9 mouse cellular contexts compared by ENCODE assay signal in genomic region chr4:84674318-84675170, GRCm38 (mm10). TPM values are rescaled to one million over a fixed set of nuclear protein-coding genes. Genes with fewer than 3 reads are reported as not detected.
A peak's percentile ranks its signal among the peaks of the same experiment; 100 is the strongest.
DNase-seq lines count a peak whose midpoint lies in the region; ATAC-seq lines count a peak whose summit lies in the region.
"Had no signal": no experiment of that assay in that cellular context is flagged by ENCODE, and none has a peak within 500 bp of the region (broad histone marks: within the 10 kb centered on the region; RNA-seq: fewer than 3 reads in every experiment).

No protein-coding gene starts in this region.

- peak overlapping the region; percentile 67 for H3K9ac ChIP-seq in hindbrain, embryonic 16.5 days (ENCODE audit: low read depth, low read length)
- 0 out of 2 replicates have a peak overlapping the region, but pooled peaks have one; percentile 7 for H3K9ac ChIP-seq in liver, embryonic 12.5 days
- peak overlapping the region; percentile 58 for H3K9ac ChIP-seq in neural tube, embryonic 15.5 days (replicated peaks)

- peak overlapping the region; percentile 16 for H3K4me3 ChIP-seq in erythroblast, embryonic 14.5 days (replicated peaks)
- H3K4me3 ChIP-seq in hindbrain, embryonic 16.5 days (ENCODE audit: low read length), result peak overlapping the region; percentile 80
- H3K4me3 ChIP-seq in liver, embryonic 12.5 days, result peak overlapping the region; percentile 58
- peak overlapping the region; percentile 55 for H3K4me3 ChIP-seq in neural tube, embryonic 15.5 days (replicated peaks)

- WGBS in hindbrain, embryonic 16.5 days, result under 1% methylated on average over 94 of the region's 104 CpGs
- WGBS in liver, embryonic 12.5 days (ENCODE audit: insufficient replicate concordance), result under 1% methylated on average over 65 of the region's 104 CpGs
- WGBS in neural tube, embryonic 15.5 days, result under 1% methylated on average over 98 of the region's 104 CpGs

- H3K36me3 ChIP-seq in erythroblast, embryonic 14.5 days (ENCODE audit: control insufficient read depth), result no peaks in the 10 kb centered on the region
- no peaks in the 10 kb centered on the region for H3K36me3 ChIP-seq in hindbrain, embryonic 16.5 days (ENCODE audit: control insufficient read depth, insufficient read depth, low read length)
- H3K36me3 ChIP-seq in liver, embryonic 12.5 days, result no peaks in the 10 kb centered on the region
- H3K36me3 ChIP-seq in neural tube, embryonic 15.5 days, result no peaks in the 10 kb centered on the region

- ATAC-seq in erythroblast, adult 5-6 weeks (replicated peaks; ENCODE audit: low FRiP score, poor library complexity, severe bottlenecking), result no peak
- peak; percentile 89 for ATAC-seq in hindbrain, embryonic 16.5 days
- no peak for ATAC-seq in liver, embryonic 12.5 days
- peak; percentile 84 for ATAC-seq in neural tube, embryonic 15.5 days (ENCODE audit: low FRiP score)

- peak; percentile 64 for DNase-seq in adrenal gland, postnatal 10 days
- peak; percentile 60 for DNase-seq in forelimb bud, embryonic 11.5 days (ENCODE audit: low read depth, low spot score)
- DNase-seq in layer of hippocampus, adult 11-12 months (ENCODE audit: low spot score), result no peak

- H3K27ac ChIP-seq in hindbrain, embryonic 16.5 days (ENCODE audit: low read depth, low read length), result peak overlapping the region; percentile 51
- peak overlapping the region; percentile 25; the same call in 1 of the 2 replicates for H3K27ac ChIP-seq in liver, embryonic 12.5 days
- peak overlapping the region; percentile 68 for H3K27ac ChIP-seq in neural tube, embryonic 15.5 days (replicated peaks)

- no peaks in the 10 kb centered on the region for H3K9me3 ChIP-seq in erythroblast, embryonic 14.5 days (ENCODE audit: control insufficient read depth, low read length)
- no peaks in the 10 kb centered on the region for H3K9me3 ChIP-seq in hindbrain, embryonic 16.5 days (ENCODE audit: control insufficient read depth, low read length)
- H3K9me3 ChIP-seq in liver, embryonic 12.5 days (replicated peaks), result no peaks in the 10 kb centered on the region
- no peaks in the 10 kb centered on the region for H3K9me3 ChIP-seq in neural tube, embryonic 15.5 days (replicated peaks)

- H3K27me3 ChIP-seq in erythroblast, embryonic 14.5 days (ENCODE audit: control insufficient read depth), result peaks cover 61% of the 10 kb centered on the region
- peaks cover 34% of the 10 kb centered on the region for H3K27me3 ChIP-seq in hindbrain, embryonic 16.5 days (replicated peaks; ENCODE audit: control insufficient read depth, insufficient read depth, low read length)
- peaks cover 75% of the 10 kb centered on the region for H3K27me3 ChIP-seq in liver, embryonic 12.5 days (replicated peaks)
- H3K27me3 ChIP-seq in neural tube, embryonic 15.5 days (replicated peaks), result peaks cover 42% of the 10 kb centered on the region
- H3K27me3 ChIP-seq: CH12.LX had no signal

- H3K4me1 ChIP-seq in erythroblast, embryonic 14.5 days (ENCODE audit: control insufficient read depth), result no peaks in the 10 kb centered on the region
- H3K4me1 ChIP-seq in hindbrain, embryonic 16.5 days (ENCODE audit: control insufficient read depth, insufficient read depth, low read depth, low read length), result peaks cover 17% of the 10 kb centered on the region
- H3K4me1 ChIP-seq in liver, embryonic 12.5 days, result 0 out of 2 replicates have a peak, but pooled peaks cover 5% of the 10 kb centered on the region
- peaks cover 24% of the 10 kb centered on the region for H3K4me1 ChIP-seq in neural tube, embryonic 15.5 days

- peak overlapping the region; percentile 99 for H3K4me2 ChIP-seq in hindbrain, embryonic 16.5 days (ENCODE audit: low read length)
- H3K4me2 ChIP-seq in liver, embryonic 12.5 days, result peak overlapping the region; percentile 69
- peak overlapping the region; percentile 95 for H3K4me2 ChIP-seq in neural tube, embryonic 15.5 days

RNA-seq across cellular contexts. Expression of gene Bnc2, which starts 0.5 kb away (rescaled TPM):
- not detected in 2 replicates for polyA plus RNA-seq in erythroblast, embryonic 14.5 days (2012)
- not detected in 2 replicates for total RNA-seq in erythroblast, adult 5-6 weeks (2015; ENCODE audit: low replicate concordance)
- not detected in 2 replicates for total RNA-seq in erythroblast, adult 5-6 weeks (2017; ENCODE audit: low replicate concordance)
- 1 to 10 TPM; 8.2 to 9.7 TPM for total RNA-seq in adrenal gland, postnatal 10 days (2021)
- polyA plus RNA-seq in hindbrain, embryonic 16.5 days (2015; fragmentation: Nextera tagmentation; extraction: Ambion mirVana), result 7.0 and 11.9 TPM in 2 replicates
- 1.4 and 1.5 TPM in 2 replicates for polyA plus RNA-seq in liver, embryonic 12.5 days (2016; fragmentation: Nextera tagmentation; extraction: Ambion mirVana)
- polyA plus RNA-seq in neural tube, embryonic 15.5 days (2015; fragmentation: Nextera tagmentation; extraction: Ambion mirVana), result 14.2 and 16.2 TPM in 2 replicates
- total RNA-seq: CH12.LX had no signal

Comparison
In these comparisons a context has a peak if more than half of its experiments do, and no peak if none do; other contexts are left out.
1. H3K4me3 ChIP-seq: peak in every context shown above with its lines; median percentile 80 in hindbrain, embryonic 16.5 days; 58 in liver, embryonic 12.5 days; 55 in neural tube, embryonic 15.5 days; 16 in erythroblast, embryonic 14.5 days.
2. ATAC-seq: peak in hindbrain, embryonic 16.5 days (single experiment) and neural tube, embryonic 15.5 days (single experiment); none in erythroblast, adult 5-6 weeks (single experiment) and liver, embryonic 12.5 days (single experiment).
3. H3K9ac ChIP-seq: peak in every context shown above with its lines; median percentile 67 in hindbrain, embryonic 16.5 days; 58 in neural tube, embryonic 15.5 days; 7 in liver, embryonic 12.5 days.
4. Peak in every context shown above with its lines, with median percentiles within 50 percentile points of each other: H3K27ac ChIP-seq and H3K4me2 ChIP-seq.